In genomic region chr16:55698489-55698892, GRCm38 (mm10) we compare ENCODE assay signal across 16 mouse cellular contexts.
DNase-seq lines count a peak whose midpoint lies in the region; ATAC-seq and TF ChIP-seq lines count a peak whose summit lies in the region.
"Had no signal": no experiment of that assay in that cellular context is flagged by ENCODE, and none has a peak within 500 bp of the region (broad histone marks: within the 10 kb centered on the region; RNA-seq: fewer than 3 reads in every experiment).

No protein-coding gene starts in this region.

- ATAC-seq in heart, postnatal 0 days (ENCODE audit: insufficient read depth, low read depth) = no peak
- ATAC-seq in megakaryocyte, adult 5-6 weeks (ENCODE audit: poor library complexity, severe bottlenecking) = peak; percentile 93
- ATAC-seq: midbrain, embryonic 15.5 days had no signal

- no peak overlapping the region for H3K4me2 ChIP-seq in heart, postnatal 0 days (ENCODE audit: low read depth, low read length)
- H3K4me2 ChIP-seq: midbrain, embryonic 15.5 days; neural tube, embryonic 15.5 days had no signal

- intact Hi-C loops in heart, postnatal 36 days (cut with DNase I) = no loop called here

- H3K4me1 ChIP-seq in heart, postnatal 0 days (ENCODE audit: control insufficient read depth, insufficient read depth) = no peaks in the 10 kb centered on the region
- H3K4me1 ChIP-seq in bone marrow macrophage, adult 2 months (ENCODE audit: control insufficient read depth, insufficient read depth, low read length) = peaks cover 30% of the 10 kb centered on the region
- H3K4me1 ChIP-seq: limb, embryonic 10.5 days; midbrain, embryonic 15.5 days; neural tube, embryonic 15.5 days had no signal

- no peak for TF ChIP-seq CTCF in heart, postnatal 0 days (IDR thresholded peaks at IDR 0.05; ENCODE audit: low read depth)
- TF ChIP-seq CTCF in bone marrow macrophage, adult 2 months (IDR thresholded peaks at IDR 0.05; ENCODE audit: low read depth, low read length) = no peak

- DNase-seq in heart, postnatal 0 days (ENCODE audit: low spot score) = peak; percentile 8
- no peak for DNase-seq in heart, postnatal 36 days
- peak; percentile 47 for DNase-seq in A20 (ENCODE audit: low read depth, low spot score)
- DNase-seq in layer of hippocampus, adult 9-11 months = no peak
- no peak for DNase-seq in layer of hippocampus, adult 18-20 months (ENCODE audit: low spot score in 2 of 2)
- DNase-seq in right cerebral cortex, postnatal 25 days = no peak
- DNase-seq: adrenal gland, postnatal 10 days; cerebellum, adult 11 months; lung, postnatal 10 days; right cerebral cortex, postnatal 14 days; thymus, postnatal 4 days had no signal

- H3K27ac ChIP-seq in heart, postnatal 0 days (ENCODE audit: low read depth) = no peak overlapping the region
- H3K27ac ChIP-seq in bone marrow macrophage, adult 2 months (ENCODE audit: insufficient read depth, low read depth, low read length) = peak overlapping the region; percentile 92
- H3K27ac ChIP-seq: limb, embryonic 10.5 days; midbrain, embryonic 15.5 days; neural tube, embryonic 15.5 days had no signal

- no peak overlapping the region for H3K9ac ChIP-seq in heart, postnatal 0 days (replicated peaks; ENCODE audit: low read depth, low read length)
- H3K9ac ChIP-seq: midbrain, embryonic 15.5 days; neural tube, embryonic 15.5 days had no signal

- no peak overlapping the region for H3K4me3 ChIP-seq in heart, postnatal 0 days (ENCODE audit: low read depth, low read length)
- no peak overlapping the region for H3K4me3 ChIP-seq in bone marrow macrophage, adult 2 months (ENCODE audit: insufficient read depth, low read length)
- H3K4me3 ChIP-seq: limb, embryonic 10.5 days; midbrain, embryonic 15.5 days; neural tube, embryonic 15.5 days had no signal

- no peak for TF ChIP-seq EP300 in heart, postnatal 0 days (IDR thresholded peaks at IDR 0.05; ENCODE audit: low read depth)

- no peaks in the 10 kb centered on the region for H3K36me3 ChIP-seq in heart, postnatal 0 days (replicated peaks; ENCODE audit: control insufficient read depth, insufficient read depth, low read length)
- H3K36me3 ChIP-seq: limb, embryonic 10.5 days; midbrain, embryonic 15.5 days; neural tube, embryonic 15.5 days had no signal

- 50% methylated on average over 3 of the region's 3 CpGs for WGBS in heart, postnatal 0 days

- no peak for TF ChIP-seq POLR2A in bone marrow macrophage, adult 2 months (IDR thresholded peaks at IDR 0.05; ENCODE audit: borderline replicate concordance, low read depth, low read length)

- H3K27me3 ChIP-seq in heart, postnatal 0 days (ENCODE audit: control insufficient read depth, insufficient read depth, low read length) = no peaks in the 10 kb centered on the region
- H3K27me3 ChIP-seq: midbrain, embryonic 15.5 days; neural tube, embryonic 15.5 days had no signal

- no peaks in the 10 kb centered on the region for H3K9me3 ChIP-seq in heart, postnatal 0 days (replicated peaks; ENCODE audit: control insufficient read depth, low read length)
- H3K9me3 ChIP-seq: limb, embryonic 10.5 days; midbrain, embryonic 15.5 days; neural tube, embryonic 15.5 days had no signal

Comparison
In these comparisons a context has a peak if more than half of its experiments do, and no peak if none do; other contexts are left out.
1. DNase-seq: peak in heart, postnatal 0 days (single experiment) and A20 (single experiment); none in heart, postnatal 36 days (0 of 2), layer of hippocampus, adult 9-11 months (single experiment), layer of hippocampus, adult 18-20 months (0 of 2) and right cerebral cortex, postnatal 25 days (single experiment).